Mouse (Mus musculus) midbrain, embryonic 16.5 days (tissue): ENCODE measurements around the gene Fndc3a. TPM values are rescaled to one million over a fixed set of nuclear protein-coding genes. Genes with fewer than 3 reads are reported as not detected.
A peak's percentile ranks its signal among the peaks of the same experiment; 100 is the strongest.

Experiments used
- ATAC-seq: fragments of 200-750 bp; cut with Nextera tagmentation; 2 replicates; pipeline ENCODE4 v1.8.0; 2017; ENCODE audit warnings: moderate TSS enrichment
- H3K27ac ChIP-seq: fragments of 300-500 bp; sonication (generic); 2 replicates; pipeline ENCODE4 v1.5.1; 2014; ENCODE audit warnings: mild to moderate bottlenecking, low read length, mixed read lengths
- H3K27me3 ChIP-seq: fragments of 300-500 bp; sonication (generic); 2 replicates; pipeline ENCODE4 v1.6.1; 2014; ENCODE audit warnings: low read depth, low read length, mixed read lengths; ENCODE audit not compliant: control insufficient read depth, insufficient read depth
- H3K36me3 ChIP-seq: fragments of 300-500 bp; sonication (generic); 2 replicates; pipeline ENCODE4 v1.6.1; 2014; ENCODE audit warnings: mild to moderate bottlenecking, low read length, moderate library complexity, mixed read lengths; ENCODE audit not compliant: control insufficient read depth, insufficient read depth
- H3K4me1 ChIP-seq: fragments of 300-500 bp; sonication (generic); 2 replicates; pipeline ENCODE4 v1.6.1; 2014; ENCODE audit warnings: mild to moderate bottlenecking, low read length, mixed read lengths; ENCODE audit not compliant: control insufficient read depth, insufficient read depth
- H3K4me2 ChIP-seq: fragments of 300-500 bp; sonication (generic); 2 replicates; pipeline ENCODE4 v1.6.1; 2014; ENCODE audit warnings: mild to moderate bottlenecking, low read length, mixed read lengths
- H3K4me3 ChIP-seq: fragments of 300-500 bp; sonication (generic); 2 replicates; pipeline ENCODE4 v1.5.1; 2014; ENCODE audit warnings: low read depth, mild to moderate bottlenecking, low read length, moderate library complexity, mixed read lengths
- H3K9ac ChIP-seq: fragments of 300-500 bp; sonication (generic); 2 replicates; pipeline ENCODE4 v1.6.1; 2014; ENCODE audit warnings: low read depth, low read length, mixed read lengths
- H3K9me3 ChIP-seq: fragments of 300-500 bp; sonication (generic); replicated peaks from 2 replicates; pipeline ENCODE4 v1.6.1; 2014; ENCODE audit warnings: mild to moderate bottlenecking, low read length, mixed read lengths; ENCODE audit not compliant: control insufficient read depth, poor library complexity, severe bottlenecking
- WGBS: fragments of 180-500 bp; shearing (Covaris S2); extraction: QIAGEN DNeasy Blood & Tissue Kit; methylation state at CpG from one replicate; pipeline ENCODE4 v1.1.7; 2014; 5-methylcytosine and 5-hydroxymethylcytosine counted together
- polyA plus RNA-seq: library from polyadenylated mRNA; unstranded; fragments of >200 nt; fragmentation: Nextera tagmentation; extraction: Ambion mirVana; gene quantifications from 2 replicates; pipeline ENCODE4 v1.2.1, GENCODE M21; 2015

The Fndc3a gene
- polyA plus RNA-seq, 1 experiment from 2014 or later = 47.5 TPM

DNA sequence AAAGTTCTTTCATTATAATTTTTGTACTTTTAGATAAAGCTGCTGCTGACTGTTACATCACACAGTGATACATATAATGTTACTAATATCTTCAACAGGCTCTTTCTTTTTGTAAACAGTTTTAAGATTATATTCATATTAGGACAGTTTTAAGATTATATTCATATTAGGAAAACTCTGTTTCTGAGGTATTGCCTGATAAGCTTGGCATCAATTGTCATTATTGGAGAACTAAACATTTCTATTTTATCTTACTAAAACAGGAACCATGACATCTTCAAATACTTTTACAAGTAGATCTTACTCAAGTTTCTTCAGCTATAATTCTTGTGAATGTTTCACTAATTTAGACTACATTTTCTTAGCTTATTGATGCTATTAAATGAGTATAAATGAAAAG, 84.4 kb downstream of the Fndc3a start:
- no peak overlapping the region for H3K4me2 ChIP-seq
- H3K36me3 ChIP-seq = no peaks in the 10 kb centered on the region
- no peak for ATAC-seq
- no peaks in the 10 kb centered on the region for H3K9me3 ChIP-seq
- no peak overlapping the region for H3K9ac ChIP-seq
- no peak overlapping the region for H3K27ac ChIP-seq
- H3K4me3 ChIP-seq = no peak overlapping the region
- H3K27me3 ChIP-seq = no peaks in the 10 kb centered on the region
- H3K4me1 ChIP-seq = no peaks in the 10 kb centered on the region

DNA sequence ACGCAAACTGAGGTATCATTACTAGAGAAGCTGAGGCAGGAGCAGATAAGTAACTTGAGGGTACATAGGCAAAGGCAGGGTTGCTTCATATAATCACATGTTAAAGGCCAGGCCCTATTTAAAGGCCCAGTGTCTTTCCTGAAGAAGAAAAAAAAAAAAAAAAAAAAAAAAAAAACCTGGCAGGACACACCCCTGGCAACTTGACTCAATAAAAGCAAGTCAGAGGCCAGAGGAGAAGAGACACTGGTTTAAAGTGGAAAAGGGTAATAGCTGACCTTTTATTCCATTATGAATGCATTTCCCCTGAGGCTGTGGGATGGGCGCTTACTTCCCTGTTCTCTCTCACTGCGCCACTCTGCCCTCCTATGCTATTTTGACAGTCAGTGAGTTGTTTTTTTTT, 105.7 kb downstream of the Fndc3a start:
- Histone ChIP-seq H3K4me1 (peaks cover 19% of the 10 kb centered on the region), H3K9me3 (no peaks in the 10 kb centered on the region), H3K36me3 (no peaks in the 10 kb centered on the region), H3K27me3 (no peaks in the 10 kb centered on the region), H3K4me3 (no peak overlapping the region), H3K9ac (no peak overlapping the region), H3K27ac (no peak overlapping the region), H3K4me2 (no peak overlapping the region)
- no peak for ATAC-seq
- whole genome bisulfite sequencing = 93% methylated on average over 3 of the region's 3 CpGs

- peaks cover 19% of the 10 kb centered on the region for H3K4me1 ChIP-seq
- H3K9me3 ChIP-seq = no peaks in the 10 kb centered on the region
- peak overlapping the region; percentile 81 for H3K4me2 ChIP-seq
- ATAC-seq = no peak
- 2% methylated on average over 8 of the region's 8 CpGs for WGBS
- peak overlapping the region; percentile 76 for H3K9ac ChIP-seq
- peak overlapping the region; percentile 56 for H3K4me3 ChIP-seq
- no peaks in the 10 kb centered on the region for H3K36me3 ChIP-seq
- H3K27me3 ChIP-seq = no peaks in the 10 kb centered on the region
- peak overlapping the region; percentile 85 for H3K27ac ChIP-seq
These were observed 106.6 kb downstream of the Fndc3a start for GRCm38 (mm10) chr14:72603194-72603521.

DNA sequence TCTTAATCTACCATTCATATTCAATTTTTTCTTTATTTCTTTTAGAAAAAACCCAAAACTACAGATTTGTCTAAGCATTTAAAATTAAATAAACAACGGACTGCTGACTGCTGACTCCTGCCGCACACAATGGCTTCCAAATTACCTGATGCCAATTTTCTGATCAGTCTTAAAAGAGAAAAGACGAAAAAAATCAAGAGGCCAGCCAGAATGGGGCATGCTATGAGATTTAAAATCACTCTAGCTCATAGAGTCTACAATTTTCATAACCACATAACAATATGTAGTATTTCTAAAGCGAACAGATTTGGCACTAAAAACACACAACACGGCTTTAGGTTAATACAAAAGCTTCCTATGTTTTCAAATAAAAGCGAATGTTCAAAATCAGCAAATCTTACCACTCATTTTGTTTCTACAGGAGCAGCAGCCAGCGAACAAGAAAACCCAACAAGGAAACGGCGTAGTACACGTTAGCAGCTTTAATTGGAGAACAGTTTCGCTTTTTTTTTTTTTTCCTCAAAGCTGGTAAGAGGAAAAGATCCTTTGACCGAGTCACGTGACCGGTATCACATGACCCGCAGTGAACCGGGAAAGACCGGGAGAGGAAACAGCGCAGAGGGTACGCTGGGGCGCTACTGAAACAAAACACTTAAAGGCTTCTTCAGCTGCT, 107.1 kb downstream of the Fndc3a start:
- 1% methylated on average over 20 of the region's 20 CpGs for WGBS
- peak overlapping the region; percentile 81 for H3K4me2 ChIP-seq
- peaks cover 3% of the 10 kb centered on the region; the same call in 1 of the 2 replicates for H3K36me3 ChIP-seq
- no peaks in the 10 kb centered on the region for H3K9me3 ChIP-seq
- peak overlapping the region; percentile 76 for H3K9ac ChIP-seq
- H3K4me1 ChIP-seq = peaks cover 19% of the 10 kb centered on the region
- peak overlapping the region; percentile 85 for H3K27ac ChIP-seq
- peak overlapping the region; percentile 56 for H3K4me3 ChIP-seq
- ATAC-seq = peak; percentile 94
- no peaks in the 10 kb centered on the region for H3K27me3 ChIP-seq

GRCm38 (mm10) chr14:72601381-72602305, 108.2 kb downstream of the Fndc3a start:
- peak overlapping the region; percentile 57 for H3K9ac ChIP-seq
- no peaks in the 10 kb centered on the region for H3K27me3 ChIP-seq
- H3K4me3 ChIP-seq = peak overlapping the region; percentile 56
- no peaks in the 10 kb centered on the region for H3K9me3 ChIP-seq
- H3K4me2 ChIP-seq = peak overlapping the region; percentile 81
- no peak overlapping the region for H3K27ac ChIP-seq
- peaks cover 5% of the 10 kb centered on the region; the same call in 1 of the 2 replicates for H3K36me3 ChIP-seq
- ATAC-seq = no peak
- H3K4me1 ChIP-seq = peaks cover 19% of the 10 kb centered on the region
- WGBS = 63% methylated on average over 5 of the region's 5 CpGs

DNA sequence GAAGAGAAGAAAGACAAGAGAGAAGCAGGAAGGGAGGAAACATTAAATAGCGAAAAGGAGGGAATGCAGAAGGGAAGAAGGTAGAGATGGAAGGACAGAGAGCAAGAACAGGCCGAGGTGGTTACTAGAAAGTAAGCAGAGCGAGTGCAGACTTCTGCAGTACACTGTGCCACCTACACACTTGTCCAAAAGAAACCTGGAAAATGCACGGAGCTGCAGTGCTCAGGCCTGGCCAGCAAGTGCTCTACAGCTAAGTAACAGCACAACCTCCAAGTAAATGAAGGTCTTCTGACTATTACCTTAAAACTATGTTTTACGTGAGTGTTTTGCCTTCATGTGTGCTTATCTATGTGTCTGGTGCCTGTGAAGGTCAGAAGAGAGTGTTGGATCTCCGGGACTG, 109.4 kb downstream of the Fndc3a start:
- Histone ChIP-seq H3K4me3 (no peak overlapping the region), H3K9ac (0 out of 2 replicates have a peak overlapping the region, but pooled peaks have one; percentile 10), H3K36me3 (peaks cover 5% of the 10 kb centered on the region; the same call in 1 of the 2 replicates), H3K27me3 (no peaks in the 10 kb centered on the region), H3K4me2 (peak overlapping the region; percentile 28; the same call in 1 of the 2 replicates), H3K9me3 (no peaks in the 10 kb centered on the region), H3K4me1 (peaks cover 19% of the 10 kb centered on the region), H3K27ac (no peak overlapping the region)
- WGBS = 89% methylated on average over 6 of the region's 6 CpGs
- ATAC-seq = no peak

GRCm38 (mm10) chr14:72598976-72599740, 110.6 kb downstream of the Fndc3a start:
- H3K27ac ChIP-seq = no peak overlapping the region
- H3K4me1 ChIP-seq = peaks cover 19% of the 10 kb centered on the region
- H3K9ac ChIP-seq = no peak overlapping the region
- no peaks in the 10 kb centered on the region for H3K27me3 ChIP-seq
- H3K4me3 ChIP-seq = no peak overlapping the region
- peaks cover 5% of the 10 kb centered on the region; the same call in 1 of the 2 replicates for H3K36me3 ChIP-seq
- 96% methylated on average over 7 of the region's 7 CpGs for WGBS
- H3K9me3 ChIP-seq = no peaks in the 10 kb centered on the region
- no peak overlapping the region for H3K4me2 ChIP-seq
- no peak for ATAC-seq

DNA sequence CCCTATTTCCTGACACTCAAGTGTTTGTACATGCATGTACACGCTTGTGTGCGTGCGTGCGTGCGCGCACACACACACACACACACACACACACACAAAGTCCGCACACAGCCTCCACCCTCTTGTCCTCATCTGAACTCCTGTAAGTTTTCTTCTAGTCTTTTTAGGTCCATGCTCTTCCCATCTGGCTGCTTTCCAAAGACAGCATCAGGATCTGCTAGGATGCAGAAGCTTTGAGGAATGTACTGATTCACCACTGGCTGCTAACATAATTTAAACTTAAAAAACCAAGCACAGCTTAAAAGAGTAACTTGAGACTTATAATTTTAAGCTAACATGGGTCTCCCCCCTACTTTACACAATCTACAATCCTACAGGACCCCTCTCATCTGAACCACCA, 115.6 kb downstream of the Fndc3a start:
- Histone ChIP-seq H3K36me3 (peaks cover 5% of the 10 kb centered on the region; the same call in 1 of the 2 replicates), H3K4me2 (no peak overlapping the region), H3K27ac (no peak overlapping the region), H3K9ac (no peak overlapping the region), H3K9me3 (no peaks in the 10 kb centered on the region), H3K27me3 (no peaks in the 10 kb centered on the region), H3K4me3 (no peak overlapping the region), H3K4me1 (no peaks in the 10 kb centered on the region)
- ATAC-seq = no peak
- WGBS = 98% methylated on average over 7 of the region's 7 CpGs
